Mouse (Mus musculus) kidney, postnatal 14 days (tissue): Measurements from ENCODE around the gene Olfr299.

Source experiments
- DNase-seq: peaks from one replicate; pipeline ENCODE4 v3.0.0; 2022; ENCODE audit warnings: mixed read lengths

Olfr299 gene

DNA sequence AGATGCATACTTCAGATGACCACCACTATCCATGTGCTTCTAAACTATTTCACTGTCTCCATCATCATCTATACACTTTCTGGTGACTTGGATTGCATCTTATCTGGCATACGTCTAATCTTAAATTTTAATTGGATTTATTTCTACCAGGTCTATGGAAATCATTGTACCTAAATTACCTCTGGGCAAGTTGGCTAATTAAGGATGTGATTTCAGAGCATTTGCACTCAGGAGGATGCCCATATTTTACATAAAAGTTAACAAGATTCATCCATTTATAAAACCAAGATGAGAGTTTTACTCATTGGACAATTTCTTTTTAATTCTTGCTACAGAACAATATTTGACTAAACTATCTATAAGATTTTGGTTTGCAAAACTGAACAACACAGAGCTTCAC lies at the start of gene Olfr299:
Olfr299 (plus strand) TSS at position 301 of the 400 bp plus-strand sequence.
- no peak for DNase-seq

DNA sequence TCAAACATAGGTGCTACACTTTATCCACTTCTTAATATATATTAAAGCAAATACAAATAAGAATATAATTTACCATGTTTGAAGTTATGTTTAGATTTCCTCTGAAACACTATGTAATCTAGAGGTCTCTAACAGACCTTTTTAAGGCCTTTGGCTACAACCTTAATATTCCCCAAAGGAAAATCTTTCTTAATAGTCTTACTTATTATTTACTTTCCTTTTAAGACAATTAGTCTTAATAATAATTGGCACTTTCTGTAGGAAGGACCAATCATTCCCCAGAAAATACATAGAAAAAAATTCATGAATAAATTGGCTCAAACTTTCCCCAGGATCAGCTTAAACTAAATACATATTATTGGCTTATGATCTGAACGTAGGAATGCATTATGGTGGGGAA lies 32.7 kb downstream of the Olfr299 start, which contains the start of gene Olfr298:
Olfr298 (minus strand) TSS at position 101 of the 400 bp plus-strand sequence.
- no peak for DNase-seq
